Mouse (Mus musculus) lung, adult 2 months (tissue): ENCODE data around the gene Lepr. TPM values are rescaled to one million over a fixed set of nuclear protein-coding genes. Genes with fewer than 3 reads are reported as not detected.
"Not testable (repeated sequence)": the region's sequence is repeated elsewhere in the genome, so short reads cannot be mapped to it uniquely, and the experiment has no call there.

Source experiments
- DNase-seq: peaks from one replicate; pipeline ENCODE4 v3.0.0; 2022
- H3K4me1 ChIP-seq: fragments of 200-500 bp; 2 replicates; pipeline ENCODE4 v1.6.1; 2011; ENCODE audit warnings: low read length; ENCODE audit not compliant: control insufficient read depth, insufficient read depth
- H3K4me3 ChIP-seq: fragments of 200-500 bp; replicated peaks from 2 replicates; pipeline ENCODE3; 2011; ENCODE audit warnings: low read depth, mild to moderate bottlenecking, control low read depth, low read length; ENCODE audit errors: extremely low read depth
- CTCF ChIP-seq: fragments of 200-500 bp; IDR thresholded peaks from 2 replicates; pipeline ENCODE4 v1.5.1; 2011; ENCODE audit warnings: mild to moderate bottlenecking, low read length, control low read depth; ENCODE audit not compliant: insufficient read depth
- POLR2A ChIP-seq: fragments of 200-500 bp; IDR thresholded peaks from 2 replicates; pipeline ENCODE4 v1.6.1; 2011; ENCODE audit warnings: low read depth, mild to moderate bottlenecking, control low read depth, low read length, borderline replicate concordance; ENCODE audit errors: extremely low read depth
- WGBS: fragments of 180-500 bp; shearing (Covaris S2); methylation state at CpG from one replicate; pipeline ENCODE4 v1.1.7; 2018; 5-methylcytosine and 5-hydroxymethylcytosine counted together
- polyA plus RNA-seq: library from polyadenylated mRNA; depleted of rRNA; stranded (reverse); fragments of >200 nt; gene quantifications from 2 replicates; pipeline ENCODE4 v1.2.3, GENCODE M21; 2012

Gene Lepr
- polyA plus RNA-seq, 1 experiment, result 13.6 TPM

GRCm38 (mm10) chr4:101711100-101711499 is 6.1 kb upstream of the Lepr start:
- DNase-seq, result no peak
- no peaks in the 10 kb centered on the region for H3K4me1 ChIP-seq
- no peak overlapping the region for H3K4me3 ChIP-seq
- TF ChIP-seq CTCF, result no peak
- no peak for TF ChIP-seq POLR2A
- WGBS, result 63% methylated on average over 4 of the region's 4 CpGs

- WGBS, result 41% methylated on average over 1 of the region's 1 CpGs
- H3K4me3 ChIP-seq, result no peak overlapping the region
- TF ChIP-seq POLR2A (no peak), CTCF (no peak)
- no peaks in the 10 kb centered on the region for H3K4me1 ChIP-seq
- DNase-seq, result no peak
Measured at GRCm38 (mm10) chr4:101712563-101712962, 4.6 kb upstream of the Lepr start.

- Histone ChIP-seq H3K4me3 (no peak overlapping the region), H3K4me1 (no peaks in the 10 kb centered on the region)
- no peak for TF ChIP-seq CTCF
- TF ChIP-seq POLR2A, result no peak
- 84% methylated on average over 8 of the region's 8 CpGs for WGBS
- no peak for DNase-seq
Measured at GRCm38 (mm10) chr4:101715302-101715701, 1.9 kb upstream of the Lepr start.

GRCm38 (mm10) chr4:101715805-101716204 is 1.4 kb upstream of the Lepr start:
- no peaks in the 10 kb centered on the region for H3K4me1 ChIP-seq
- WGBS, result 96% methylated on average over 6 of the region's 6 CpGs
- TF ChIP-seq POLR2A, result no peak
- no peak for TF ChIP-seq CTCF

GRCm38 (mm10) chr4:101718991-101719580 is 1.9 kb downstream of the Lepr start:
- H3K4me3 ChIP-seq, result peak overlapping the region; percentile 38
- no peak for DNase-seq
- TF ChIP-seq CTCF, result 0 out of 2 replicates have a peak, but pooled peaks have one; percentile 7
- no peak for TF ChIP-seq POLR2A
- WGBS, result 31% methylated on average over 5 of the region's 5 CpGs
- no peaks in the 10 kb centered on the region for H3K4me1 ChIP-seq

More at GRCm38 (mm10) chr4:101715805-101716204, 1.4 kb upstream of the Lepr start:
- H3K4me3 ChIP-seq, result no peak overlapping the region
- DNase-seq, result no peak

- H3K4me3 ChIP-seq, result no peak overlapping the region
- no peak for TF ChIP-seq CTCF
- WGBS, result 45% methylated on average over 4 of the region's 4 CpGs
Measured at GRCm38 (mm10) chr4:101721705-101722104, 4.5 kb downstream of the Lepr start.

GRCm38 (mm10) chr4:101741973-101742372 is 24.8 kb downstream of the Lepr start:
- TF ChIP-seq POLR2A, result no peak
- TF ChIP-seq CTCF, result no peak
- no peak for DNase-seq
- 65% methylated on average over 2 of the region's 2 CpGs for WGBS
- Histone ChIP-seq H3K4me1 (peaks cover 4% of the 10 kb centered on the region), H3K4me3 (no peak overlapping the region)

More at GRCm38 (mm10) chr4:101721705-101722104, 4.5 kb downstream of the Lepr start:
- no peaks in the 10 kb centered on the region for H3K4me1 ChIP-seq
- no peak for DNase-seq

GRCm38 (mm10) chr4:101745534-101745933 is 28.3 kb downstream of the Lepr start:
- TF ChIP-seq POLR2A (no peak), CTCF (no peak)
- Histone ChIP-seq H3K4me1 (peaks cover 4% of the 10 kb centered on the region), H3K4me3 (no peak overlapping the region)
- whole genome bisulfite sequencing, result 95% methylated on average over 4 of the region's 4 CpGs
- no peak for DNase-seq

GRCm38 (mm10) chr4:101760490-101760889 is 43.3 kb downstream of the Lepr start:
- no peak for DNase-seq
- H3K4me3 ChIP-seq, result no peak overlapping the region
- TF ChIP-seq CTCF (no peak), POLR2A (no peak)
- H3K4me1 ChIP-seq, result no peaks in the 10 kb centered on the region
- WGBS, result 86% methylated on average over 5 of the region's 5 CpGs

- DNase-seq, H3K4me1 ChIP-seq, H3K4me3 ChIP-seq: not testable (repeated sequence)
- WGBS, result 93% methylated on average over 4 of the region's 4 CpGs
Measured at GRCm38 (mm10) chr4:101843923-101844322, 126.7 kb downstream of the Lepr start, which contains the start of gene B020004J07Rik. Gene B020004J07Rik, minus strand, starts transcription at chr4:101844023.
